Mouse (Mus musculus): ENCODE results near the gene Gm20741.

DNA sequence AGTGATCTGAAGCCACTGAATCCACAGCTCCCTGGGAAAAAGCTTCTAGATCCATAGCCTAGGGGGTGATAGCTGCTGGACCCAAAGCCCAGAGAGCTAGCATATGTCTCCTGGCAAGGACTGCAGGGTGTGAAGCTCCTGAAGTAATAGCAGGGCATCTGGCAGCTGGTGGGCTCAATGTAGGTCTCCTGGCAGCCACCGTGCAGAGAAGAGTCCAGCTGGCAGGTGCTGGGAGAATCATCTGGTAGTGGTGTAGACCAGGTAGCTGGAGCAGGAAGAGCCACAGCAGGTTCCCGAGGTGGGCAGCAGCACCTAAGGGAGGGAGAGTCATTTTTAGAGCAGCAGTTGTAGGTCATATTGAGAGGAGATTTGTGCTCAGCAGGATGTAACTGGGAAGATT lies at the start of gene Gm20741:
- TF ChIP-seq RAD21 (IDR thresholded peaks at IDR 0.05; ENCODE audit: low read depth, low read length) (no peak), CTCF (IDR thresholded peaks at IDR 0.05 in 2 of 3, conservative IDR thresholded peaks at IDR 0.05 in 1 of 3; ENCODE audit: control insufficient read depth in 1 of 3, insufficient read depth in 1 of 3, low read depth in 2 of 3, low read length in 3 of 3, poor library complexity in 1 of 3, severe bottlenecking in 1 of 3) (no peak), ZNF384 (IDR thresholded peaks at IDR 0.05; ENCODE audit: low read depth, low read length) (no peak), EP300 (IDR thresholded peaks at IDR 0.05; ENCODE audit: low read depth in 1 of 2, low read length in 2 of 2) (no peak), MAX (IDR thresholded peaks at IDR 0.05; ENCODE audit: low read length) (no peak), POLR2A (IDR thresholded peaks at IDR 0.05; ENCODE audit: control insufficient read depth in 1 of 2, insufficient read depth in 1 of 2, low read depth in 1 of 2, low read length in 2 of 2, poor library complexity in 1 of 2) (no peak), POLR2AphosphoS5 (IDR thresholded peaks at IDR 0.05; ENCODE audit: borderline replicate concordance, low read depth, low read length) (no peak), BHLHE40 (IDR thresholded peaks at IDR 0.05; ENCODE audit: borderline replicate concordance, low read depth, low read length) (no peak), MAZ (IDR thresholded peaks at IDR 0.05; ENCODE audit: low read depth, low read length) (no peak), TCF12 (IDR thresholded peaks at IDR 0.05; ENCODE audit: low read depth, low read length) (no peak), E2F4 (IDR thresholded peaks at IDR 0.05; ENCODE audit: borderline replicate concordance, low read depth, low read length) (no peak)

Measured in MEL (cell line).